Mouse (Mus musculus) kidney, adult 10 weeks (tissue): ENCODE data around the gene Myo5c. TPM values are rescaled to one million over a fixed set of nuclear protein-coding genes. Genes with fewer than 3 reads are reported as not detected.

ENCODE experiments used
- polyA plus RNA-seq: library from polyadenylated mRNA; stranded (reverse); fragments of 350-450 nt; fragmentation: Illumina TruSeq; extraction: RNeasy Lipid Tissue Mini Kit (QIAGEN cat#74804); gene quantifications from one replicate; pipeline ENCODE4 v1.2.3, GENCODE M21; 2014; ENCODE audit warnings: low read depth, low replicate concordance

Myo5c gene
- polyA plus RNA-seq, result 7.2 TPM

DNA sequence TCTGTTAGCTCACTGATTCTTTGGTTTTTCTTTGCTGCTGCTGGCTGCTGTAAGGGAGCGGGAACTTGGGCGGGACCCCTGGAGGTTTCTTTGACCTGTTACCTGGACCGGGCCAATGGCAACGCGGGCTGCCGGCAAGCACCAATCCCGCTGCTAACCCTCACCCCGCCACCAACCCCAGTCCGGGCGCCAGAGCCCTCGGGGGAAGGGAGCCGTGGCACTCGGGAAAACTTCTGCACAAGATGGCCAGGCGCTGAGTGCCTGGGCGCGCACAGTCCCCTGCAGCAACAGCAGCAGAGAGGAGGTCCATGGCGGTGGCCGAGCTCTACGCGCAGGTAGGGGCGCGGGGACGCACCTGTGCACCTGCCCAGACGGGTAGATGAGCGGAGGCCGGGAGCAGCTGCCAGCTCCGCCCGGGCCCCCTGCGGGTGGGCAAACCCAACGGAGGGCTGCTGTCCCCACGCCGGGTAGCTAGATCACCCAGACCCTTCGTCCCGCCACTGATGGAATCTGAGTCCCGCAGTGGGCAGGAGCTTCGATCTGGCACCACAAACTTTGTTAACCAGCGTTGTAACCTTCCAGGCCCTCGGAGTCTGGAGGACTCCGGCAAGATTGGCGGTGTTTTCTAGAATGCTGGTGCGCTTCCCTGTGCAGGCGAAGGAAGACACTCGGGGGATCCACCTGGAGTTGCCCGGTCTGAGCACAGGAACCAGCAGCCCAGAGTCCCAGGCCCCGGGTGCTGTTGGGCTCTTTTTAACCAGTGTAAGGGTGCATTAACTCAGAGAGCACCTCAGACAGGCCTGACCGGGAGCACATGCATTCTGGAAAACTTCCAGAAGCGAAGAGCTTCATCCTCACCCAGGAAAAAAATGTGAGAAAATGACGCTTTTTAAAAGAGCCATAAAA is at the start of gene Myo5c:
Gene Myo5c, plus strand, starts transcription at position 180 of the 906 bp plus-strand sequence.

DNA sequence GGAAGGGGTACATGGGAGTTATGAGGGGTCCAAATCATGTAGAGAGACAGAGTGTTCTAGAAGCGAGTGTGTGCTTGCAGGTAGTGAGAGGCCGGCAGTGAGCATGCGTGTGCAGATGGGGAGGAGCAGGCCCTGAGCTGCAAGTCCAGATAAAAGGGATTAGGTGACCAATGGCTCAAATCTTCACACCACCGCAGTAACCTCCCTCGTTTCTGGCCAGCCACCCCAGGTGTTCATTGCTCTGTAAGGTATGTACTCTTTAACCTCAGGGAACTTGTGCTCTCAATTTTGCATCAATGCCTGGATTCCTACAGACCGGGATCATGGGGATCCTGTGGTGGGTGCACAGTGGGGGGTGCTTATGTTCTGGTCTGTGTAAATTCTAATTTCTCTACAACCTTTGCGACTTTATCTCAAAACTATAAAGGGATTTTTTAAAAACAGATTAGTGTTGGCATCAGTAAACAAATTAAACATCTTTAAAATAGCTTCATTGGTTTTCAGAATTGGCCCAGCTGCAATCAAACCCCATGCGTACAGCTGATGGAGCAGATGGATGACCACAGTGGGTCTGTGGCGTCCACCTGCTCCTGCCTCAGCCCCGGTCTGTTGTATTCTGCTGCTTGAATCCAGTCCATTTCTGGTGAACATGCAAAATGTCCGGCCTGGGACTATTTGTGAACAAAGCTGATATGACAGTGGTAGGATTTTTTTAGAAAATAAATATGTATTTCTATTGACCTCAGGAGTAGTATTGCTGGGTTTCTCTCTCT is 74.5 kb downstream of the Myo5c start, which contains the start of gene Gnb5:
Gene Gnb5, plus strand, starts transcription at position 163 of the 773 bp plus-strand sequence.

DNA sequence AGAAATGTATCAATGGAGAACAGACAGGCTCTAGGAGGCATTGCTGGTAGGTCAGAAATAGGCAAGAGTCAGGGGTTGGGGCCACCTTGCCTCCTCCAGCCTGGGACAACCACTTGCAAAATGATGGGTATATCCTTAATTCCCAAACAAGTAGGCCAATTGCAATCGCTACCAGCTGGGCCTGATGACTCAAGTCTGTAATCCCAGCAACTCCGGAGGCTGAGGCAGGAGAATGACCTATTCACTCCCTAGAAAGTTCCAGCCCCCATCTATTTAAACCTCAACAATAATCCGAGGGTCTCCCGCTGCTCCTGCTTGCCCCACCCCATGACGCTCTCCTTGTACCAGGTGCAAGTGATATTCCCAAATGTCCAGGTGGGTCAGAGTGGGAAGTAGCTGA is 115.6 kb downstream of the Myo5c start, which contains the start of gene Bcl2l10:
Gene Bcl2l10, plus strand, starts transcription at position 301 of the 400 bp plus-strand sequence.

Other genes starting within 250 kb of the Myo5c start
- gene Arpp19, start 194.4 kb upstream of the Myo5c start, polyA plus RNA-seq, result 478 TPM
- gene Myo5a, start 161.0 kb upstream of the Myo5c start, polyA plus RNA-seq, result 118 TPM
- 13.5 TPM for gene Gnb5, start 74.3 kb downstream of the Myo5c start, polyA plus RNA-seq
- gene Bcl2l10, start 115.7 kb downstream of the Myo5c start, polyA plus RNA-seq, result not detected
- 28.6 TPM for gene Mapk6, start 178.0 kb downstream of the Myo5c start, polyA plus RNA-seq
- 29.6 TPM for gene Leo1, start 209.5 kb downstream of the Myo5c start, polyA plus RNA-seq